Mouse (Mus musculus): ENCODE measurements around the gene Zbtb7b. TPM values are rescaled to one million over a fixed set of nuclear protein-coding genes. Genes with fewer than 3 reads are reported as not detected.
"Not testable (repeated sequence)": the region's sequence is repeated elsewhere in the genome, so short reads cannot be mapped to it uniquely, and the experiment has no call there.

Gene Zbtb7b
- total RNA-seq (2021), result 1 to 10 TPM; 3.3 to 3.8 TPM

- peak; percentile 76 for DNase-seq
- intact Hi-C loops (cut with DNase I), result no loop called here
These were observed at the start of gene Zbtb7b for GRCm38 (mm10) chr3:89394006-89394893. Gene Zbtb7b, minus strand, starts transcription at chr3:89394776.

GRCm38 (mm10) chr3:89440691-89441090, 46.1 kb upstream of the Zbtb7b start:
- intact Hi-C loops (cut with DNase I), result no loop called here
- no peak for DNase-seq

- intact Hi-C loops (cut with DNase I), result no loop called here
- no peak for DNase-seq
These were observed 42.7 kb upstream of the Zbtb7b start for GRCm38 (mm10) chr3:89437269-89437668.

- DNase-seq, result peak; percentile 34
- intact Hi-C loops (cut with DNase I), result no loop called here
These were observed 41.9 kb upstream of the Zbtb7b start, which contains the start of gene Pbxip1 for GRCm38 (mm10) chr3:89436176-89437113. Gene Pbxip1, plus strand, starts transcription at chr3:89436706.

- DNase-seq, result no peak
- intact Hi-C loops (cut with DNase I), result no loop called here
These were observed 40.5 kb upstream of the Zbtb7b start for GRCm38 (mm10) chr3:89435041-89435440.

GRCm38 (mm10) chr3:89434532-89434931, 40.0 kb upstream of the Zbtb7b start:
- intact Hi-C loops (cut with DNase I), result no loop called here
- no peak for DNase-seq

- intact Hi-C loops (cut with DNase I), result no loop called here
- no peak for DNase-seq
These were observed 38.0 kb upstream of the Zbtb7b start for GRCm38 (mm10) chr3:89432606-89433005.

- intact Hi-C loops (cut with DNase I), result no loop called here
- DNase-seq, result peak; percentile 97
These were observed 35.9 kb upstream of the Zbtb7b start, which contains the start of gene Pygo2 for GRCm38 (mm10) chr3:89430171-89431159. Gene Pygo2, plus strand, starts transcription at chr3:89430214.

- DNase-seq; intact Hi-C loops (cut with DNase I): not testable (repeated sequence)
These were observed 34.4 kb upstream of the Zbtb7b start for GRCm38 (mm10) chr3:89429021-89429420.

- no peak for DNase-seq
- intact Hi-C loops (cut with DNase I), result no loop called here
These were observed 31.3 kb upstream of the Zbtb7b start for GRCm38 (mm10) chr3:89425876-89426275.

GRCm38 (mm10) chr3:89425141-89425525, 30.6 kb upstream of the Zbtb7b start:
- intact Hi-C loops (cut with DNase I), result no loop called here
- no peak for DNase-seq

GRCm38 (mm10) chr3:89424416-89425140, 30.0 kb upstream of the Zbtb7b start:
- no peak for DNase-seq
- intact Hi-C loops (cut with DNase I), result no loop called here

- no peak for DNase-seq
- intact Hi-C loops (cut with DNase I), result no loop called here
These were observed 28.1 kb upstream of the Zbtb7b start for GRCm38 (mm10) chr3:89422556-89423205.

GRCm38 (mm10) chr3:89421810-89422473, 27.4 kb upstream of the Zbtb7b start:
- DNase-seq, result peak; percentile 31
- intact Hi-C loops (cut with DNase I), result no loop called here

- intact Hi-C loops (cut with DNase I), result no loop called here
- DNase-seq, result peak; percentile 65
These were observed 26.6 kb upstream of the Zbtb7b start for GRCm38 (mm10) chr3:89421002-89421774.

- intact Hi-C loops (cut with DNase I), result no loop called here
- DNase-seq, result no peak
These were observed 25.8 kb upstream of the Zbtb7b start for GRCm38 (mm10) chr3:89420421-89420820.

GRCm38 (mm10) chr3:89419981-89420380, 25.4 kb upstream of the Zbtb7b start:
- intact Hi-C loops (cut with DNase I), result no loop called here
- DNase-seq, result no peak

GRCm38 (mm10) chr3:89419571-89419970, 25.0 kb upstream of the Zbtb7b start:
- DNase-seq, result no peak
- intact Hi-C loops (cut with DNase I), result no loop called here

All from left cerebral cortex, postnatal 4 days (tissue).